Mouse (Mus musculus) cerebellum, postnatal 14 days (tissue): ENCODE measurements around the gene Tmem88.

Experiments
- DNase-seq, 2 experiments: peaks; one replicate each; pipeline ENCODE4 v3.0.0; 2021; ENCODE audit warnings: mixed read lengths in 2 of 2

The Tmem88 gene

DNA sequence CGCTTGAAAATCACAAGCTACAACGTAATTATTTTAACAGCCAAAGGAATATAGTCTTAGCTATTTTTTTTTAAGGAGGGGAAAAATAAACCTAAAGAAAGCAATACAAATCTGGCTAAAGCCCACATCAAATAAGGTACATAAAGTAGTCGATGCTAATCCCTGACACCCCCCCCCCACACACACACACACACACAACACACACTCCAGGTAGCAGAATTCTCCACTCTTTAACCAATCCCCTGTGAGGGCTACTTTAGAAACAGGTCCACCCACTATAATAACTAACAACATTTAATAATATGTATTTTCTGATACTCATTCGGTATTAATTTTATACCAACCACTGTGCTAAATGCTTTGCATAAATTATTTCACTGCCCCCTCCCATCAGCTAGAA is 18.5 kb upstream of the Tmem88 start:
- peak in 1 of 2 experiments; percentile 18 for DNase-seq

DNA sequence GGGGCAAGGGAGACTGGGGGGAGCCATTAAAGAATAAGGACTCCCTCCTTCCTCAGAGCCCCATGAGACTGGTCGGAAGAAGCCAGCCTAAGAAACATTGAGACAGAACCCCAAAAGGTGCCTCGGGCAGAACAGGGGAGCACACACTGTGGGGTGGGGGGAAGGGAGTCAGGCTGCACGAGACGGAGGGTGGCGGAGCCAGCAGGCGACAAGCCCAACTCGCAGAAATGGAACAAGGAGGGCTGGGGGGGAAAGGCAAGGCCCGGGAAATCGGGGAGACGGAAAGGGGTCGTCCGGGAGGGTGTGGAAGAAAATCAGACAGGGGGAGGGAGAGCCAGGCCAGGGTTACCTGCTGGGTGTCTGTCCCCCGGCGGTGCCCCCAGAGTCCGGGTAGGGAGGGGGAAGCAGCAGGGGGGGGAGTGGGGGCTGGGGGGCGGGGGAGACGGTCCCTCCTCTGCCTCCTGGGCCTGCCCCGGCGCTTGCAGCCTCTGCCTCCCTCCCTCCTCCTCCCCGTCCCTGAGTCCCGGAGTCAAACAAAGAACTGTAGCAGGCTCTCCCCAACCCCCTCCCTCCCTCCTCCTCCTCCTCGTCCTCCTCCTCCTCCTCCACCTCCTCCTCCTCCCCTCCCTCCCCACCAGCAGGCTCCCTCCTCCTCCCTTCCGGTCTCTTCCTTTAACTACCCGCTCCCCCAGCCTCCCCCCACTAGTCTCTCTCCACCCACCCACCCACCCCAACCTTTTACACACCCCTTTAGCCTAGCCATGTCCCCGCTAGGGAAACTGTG is 17.8 kb upstream of the Tmem88 start:
- peak; percentile 81 to 82 for DNase-seq

DNA sequence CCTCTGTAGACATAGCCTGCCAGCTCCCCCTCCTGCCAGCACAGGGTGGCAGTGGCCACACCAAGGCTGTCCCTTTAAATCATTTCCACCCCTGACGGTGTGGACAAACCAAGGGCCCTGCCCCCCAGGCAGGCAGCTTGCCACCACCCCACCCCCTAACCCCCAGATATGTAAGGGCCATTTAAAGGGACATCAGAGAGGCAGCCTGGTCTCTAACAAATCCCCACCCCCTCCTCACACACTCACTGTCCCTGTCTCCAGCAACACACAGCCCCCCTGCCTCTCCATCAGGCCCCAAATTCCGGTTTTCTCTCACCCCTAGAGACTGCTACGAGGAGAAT is 17.3 kb upstream of the Tmem88 start:
- DNase-seq = peak; percentile 87 to 90

DNA sequence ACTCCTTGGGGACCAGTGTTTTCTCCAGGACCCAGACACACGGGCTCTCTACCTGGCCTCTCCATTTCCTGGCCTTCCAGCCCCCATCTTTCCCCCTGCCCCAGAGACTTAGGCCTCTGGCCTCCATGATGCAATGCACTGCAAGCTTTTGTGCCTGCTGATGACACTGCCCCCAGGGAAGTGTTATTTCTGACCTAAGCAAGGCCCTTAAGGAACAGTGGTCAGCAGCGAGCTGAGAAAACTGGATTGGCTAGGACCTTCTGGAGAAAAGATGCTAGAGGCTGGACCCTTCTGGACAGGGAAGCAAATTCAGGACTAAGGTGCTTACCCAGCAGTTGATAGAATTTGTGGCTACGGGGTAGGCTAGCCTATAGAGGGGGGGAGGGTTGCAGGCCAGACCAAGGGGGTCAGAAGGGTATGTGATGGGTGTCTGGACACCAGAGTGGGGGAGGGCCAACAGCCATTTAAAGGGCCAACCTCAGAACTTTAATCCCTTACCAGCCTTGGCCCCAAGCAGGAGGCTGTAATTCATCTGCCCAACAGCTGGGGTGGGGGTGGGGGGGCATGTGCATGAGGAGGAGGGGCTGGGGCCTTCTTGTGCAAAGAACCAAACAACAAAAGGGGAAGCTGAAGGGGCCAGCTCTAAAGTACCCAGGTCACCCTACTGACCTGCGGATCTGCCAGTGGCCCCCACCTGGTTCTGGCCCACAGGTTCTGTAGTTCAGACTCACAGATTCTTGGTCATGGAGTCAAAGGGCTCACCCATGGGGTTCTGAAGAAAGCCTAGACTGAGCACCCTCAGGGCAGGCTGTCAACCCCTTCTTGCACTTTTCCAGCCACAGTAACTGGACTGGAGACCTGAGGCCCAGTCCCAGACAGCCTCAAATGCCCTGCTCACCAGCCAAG is 16.6 kb upstream of the Tmem88 start:
- peak; percentile 34 to 37 for DNase-seq

DNA sequence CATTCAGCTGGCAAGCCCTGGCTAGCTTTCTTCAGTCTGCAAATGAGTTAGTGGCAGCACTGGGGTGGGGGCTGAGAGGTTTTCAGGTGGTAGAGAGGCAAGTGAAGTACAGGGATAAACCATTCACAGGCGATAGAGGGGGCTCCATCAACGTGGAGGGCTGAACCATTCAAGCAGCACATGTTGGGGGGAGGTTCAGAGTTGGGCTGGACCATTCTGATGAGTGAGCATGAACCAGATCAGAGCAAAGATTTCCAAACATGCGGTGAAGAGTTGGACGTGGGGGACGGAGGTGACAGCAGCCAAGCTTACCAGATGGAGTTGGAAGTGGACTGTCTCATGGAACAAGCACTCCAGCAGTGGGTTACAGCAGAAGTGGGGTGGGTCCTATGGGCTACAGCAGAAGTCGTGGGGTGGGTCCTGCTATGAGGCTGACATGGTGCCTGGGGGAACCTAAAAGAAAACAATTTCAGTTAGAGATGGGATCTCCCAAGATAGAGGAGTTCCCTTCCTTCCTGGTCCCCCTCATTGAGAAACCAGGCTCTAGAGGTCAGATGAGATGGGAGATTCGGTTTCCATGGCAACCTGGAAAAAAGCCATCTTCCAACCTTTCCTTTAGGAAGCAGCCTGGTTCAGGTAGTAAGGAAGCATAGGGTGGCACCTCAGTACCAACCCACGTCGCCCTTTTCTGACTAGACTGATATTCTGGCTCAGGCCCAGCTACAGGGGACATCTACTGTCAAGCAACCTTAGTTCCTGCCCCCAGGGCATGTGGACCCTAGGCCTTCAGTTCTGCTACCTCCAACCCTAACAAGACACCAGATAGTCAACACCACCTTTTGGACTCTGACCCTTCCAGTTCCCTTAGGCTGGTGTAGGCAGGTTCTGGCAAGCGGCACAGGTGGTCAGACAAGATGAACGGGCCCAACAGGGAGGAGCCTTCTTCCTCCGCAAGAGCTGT is 15.5 kb upstream of the Tmem88 start, which contains the start of gene Kdm6b:
Gene Kdm6b (minus strand): TSS at position 455 of the 961 bp plus-strand sequence.
- peak; percentile 88 to 90 for DNase-seq

GRCm38 (mm10) chr11:69412548-69412947 is 14.5 kb upstream of the Tmem88 start:
- no peak for DNase-seq

DNA sequence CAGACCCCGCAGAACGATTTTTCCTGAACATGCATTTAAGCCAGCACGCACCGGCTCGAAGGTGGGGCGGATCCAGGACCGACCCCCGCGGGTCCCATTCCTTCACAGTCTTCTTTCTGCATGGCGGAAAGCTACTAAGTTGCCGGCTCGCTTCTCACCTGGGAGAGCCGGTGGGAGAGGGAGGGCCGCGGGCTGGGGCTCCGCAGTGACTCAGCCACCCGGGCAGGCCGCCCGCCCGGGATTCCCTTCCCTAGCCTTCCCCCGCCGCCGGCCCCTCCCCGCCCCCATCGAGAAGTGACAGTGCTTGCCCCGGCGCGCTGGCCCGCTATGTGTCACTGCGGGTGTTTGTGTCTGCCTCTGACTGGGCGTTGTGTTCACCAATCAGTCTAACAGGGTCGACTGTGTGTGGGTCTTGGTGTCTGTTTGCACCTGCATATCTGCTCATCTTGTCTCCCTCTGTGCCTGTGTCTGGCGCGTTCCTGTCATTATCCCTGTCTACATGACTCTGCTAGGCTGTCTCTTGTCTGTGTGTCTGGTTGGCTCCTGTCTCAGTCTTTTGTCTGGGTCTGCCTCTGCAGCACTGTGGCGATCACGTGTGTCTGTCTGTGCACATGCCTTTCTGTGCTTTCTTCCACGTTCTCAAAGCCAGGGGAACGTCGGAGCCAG is 13.6 kb upstream of the Tmem88 start:
- peak; percentile 64 to 73 for DNase-seq

DNA sequence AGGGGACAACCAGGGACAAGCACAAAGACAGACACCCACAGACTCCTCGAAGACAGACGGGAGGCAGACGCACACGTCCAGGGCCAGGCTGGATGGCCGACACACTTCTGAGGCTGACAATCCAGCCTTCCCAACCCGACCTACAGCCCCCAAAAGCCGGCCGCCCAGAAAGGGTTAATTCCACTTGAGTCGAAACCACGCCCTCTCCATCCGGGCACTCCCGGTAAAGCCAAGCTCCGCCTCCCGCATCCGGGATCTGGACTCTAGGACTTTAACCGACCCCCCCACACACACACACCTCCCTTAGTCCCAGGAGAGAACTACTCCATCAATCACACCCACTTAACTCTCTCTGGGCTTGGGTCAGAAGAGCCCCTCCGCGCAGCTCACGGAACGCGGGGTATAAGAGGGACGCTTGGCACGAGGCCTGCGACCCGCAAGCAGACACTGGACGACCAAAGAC is 13.1 kb upstream of the Tmem88 start:
- DNase-seq = peak; percentile 97 to 99

DNA sequence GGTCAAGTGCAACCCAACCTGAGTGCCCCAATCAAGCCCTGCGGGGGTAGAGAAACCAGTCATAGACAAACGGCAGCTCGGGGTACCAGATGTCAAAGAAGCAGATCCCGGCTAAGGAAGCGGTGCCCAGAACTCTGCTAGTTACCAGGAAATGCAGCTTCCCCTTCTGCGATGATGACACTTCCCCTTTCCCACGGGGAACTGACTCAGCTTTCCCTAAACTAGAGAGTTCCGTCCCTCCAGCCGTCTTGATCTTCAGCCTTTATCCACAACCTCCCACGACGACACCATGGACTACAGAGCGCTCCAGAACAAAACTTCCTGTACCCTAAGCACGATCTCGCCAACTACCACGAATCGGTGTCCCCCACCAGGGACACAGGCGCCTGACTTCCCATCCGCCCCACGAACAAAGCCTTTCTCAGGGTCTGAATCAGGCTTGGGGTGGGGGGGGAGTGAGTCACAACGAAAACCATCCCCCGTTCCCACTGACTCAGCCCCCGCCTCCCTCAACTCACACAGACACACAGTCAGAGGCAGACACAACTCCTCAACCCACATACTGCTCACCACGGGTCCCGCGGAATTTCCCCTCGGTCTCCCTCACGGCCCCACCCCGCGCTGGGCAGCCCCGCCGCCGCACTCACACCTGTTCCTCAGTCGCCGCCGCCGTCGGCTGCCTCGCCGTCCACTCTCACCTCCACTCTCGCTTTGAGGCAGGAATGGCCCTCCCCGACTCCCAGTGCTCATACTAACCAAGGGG is 12.5 kb upstream of the Tmem88 start:
- peak in 1 of 2 experiments; percentile 70 for DNase-seq

GRCm38 (mm10) chr11:69410045-69410309 is 11.9 kb upstream of the Tmem88 start:
- DNase-seq = no peak

GRCm38 (mm10) chr11:69409378-69410044 is 11.5 kb upstream of the Tmem88 start:
- DNase-seq = peak; percentile 80 to 84

GRCm38 (mm10) chr11:69408541-69409377 is 10.7 kb upstream of the Tmem88 start:
- peak; percentile 81 to 85 for DNase-seq

DNA sequence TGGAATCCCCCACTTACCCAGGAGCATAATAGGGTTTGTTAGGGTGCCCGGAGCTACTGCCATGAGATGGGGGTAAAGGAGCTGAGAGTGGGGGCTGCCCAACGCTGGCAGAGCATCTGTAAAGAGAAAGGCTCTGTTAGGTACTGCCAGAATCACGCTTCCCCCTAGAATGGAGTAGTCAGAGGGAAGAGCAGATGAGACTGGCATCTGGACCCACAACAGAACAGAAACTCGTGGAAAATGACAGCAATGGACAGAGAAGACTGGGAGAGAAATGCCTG is 9.6 kb upstream of the Tmem88 start:
- DNase-seq = no peak

GRCm38 (mm10) chr11:69406867-69407723 is 9.1 kb upstream of the Tmem88 start:
- peak in 1 of 2 experiments; percentile 11 for DNase-seq

DNA sequence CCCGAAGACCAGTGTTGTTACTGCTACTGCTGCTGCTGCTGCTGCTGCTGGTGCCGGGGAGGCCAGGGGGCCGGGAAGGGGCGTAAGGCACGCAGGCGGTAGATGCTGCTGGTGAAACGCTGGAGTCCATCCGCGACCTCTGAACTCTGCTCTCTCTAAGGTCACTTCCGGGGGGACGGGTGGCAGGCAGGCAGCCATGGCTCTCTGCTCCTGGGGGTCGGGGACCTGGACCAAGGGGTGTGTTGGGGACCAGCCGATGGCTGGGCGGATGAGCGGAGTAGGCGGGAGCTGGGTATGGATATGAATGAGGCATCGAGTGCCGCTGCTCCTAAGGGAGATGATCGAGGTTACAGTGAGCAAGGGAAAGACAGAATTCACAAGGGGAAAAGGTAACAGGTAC is 8.2 kb upstream of the Tmem88 start:
- no peak for DNase-seq

DNA sequence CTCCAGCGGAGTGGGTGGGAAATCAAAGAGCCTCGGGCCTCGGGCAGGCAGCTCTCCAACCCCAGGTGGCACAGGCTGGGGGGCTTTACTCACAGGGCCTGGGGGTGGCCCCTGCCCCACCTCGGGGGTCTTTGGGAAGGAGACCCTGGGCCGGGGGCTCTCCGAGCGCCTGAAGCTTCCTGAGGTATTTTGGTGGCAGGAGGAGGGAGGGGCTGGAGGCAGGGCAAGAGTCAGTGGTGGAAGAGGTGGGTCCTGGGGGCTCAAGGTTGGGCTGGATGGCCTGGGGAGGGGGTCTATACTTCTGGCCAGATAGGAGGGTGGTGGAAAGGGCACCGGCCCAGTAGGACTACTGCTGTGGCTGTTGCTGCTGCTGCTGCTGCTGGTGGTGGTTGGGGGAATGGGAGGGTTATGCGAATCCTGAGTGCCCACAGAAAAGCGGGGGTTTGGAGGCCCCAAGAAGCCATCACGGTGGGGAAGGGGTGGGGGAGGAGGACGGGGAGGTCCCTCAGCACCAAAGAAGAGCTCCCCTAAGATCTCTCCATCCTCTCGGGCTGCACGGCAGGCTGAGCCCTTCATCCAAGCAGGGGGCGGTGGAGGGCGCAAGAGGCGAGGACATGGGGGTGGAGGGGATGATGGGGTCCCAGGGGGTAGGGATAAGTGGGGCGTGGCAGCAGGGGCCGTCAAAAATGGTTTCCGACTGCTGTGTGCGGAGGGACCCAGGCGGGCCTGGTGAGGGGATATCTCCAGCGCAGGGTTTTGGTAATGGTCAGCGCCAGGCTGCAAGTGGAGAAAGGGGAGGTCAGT is 7.6 kb upstream of the Tmem88 start:
- peak in 1 of 2 experiments; percentile 26 for DNase-seq

DNA sequence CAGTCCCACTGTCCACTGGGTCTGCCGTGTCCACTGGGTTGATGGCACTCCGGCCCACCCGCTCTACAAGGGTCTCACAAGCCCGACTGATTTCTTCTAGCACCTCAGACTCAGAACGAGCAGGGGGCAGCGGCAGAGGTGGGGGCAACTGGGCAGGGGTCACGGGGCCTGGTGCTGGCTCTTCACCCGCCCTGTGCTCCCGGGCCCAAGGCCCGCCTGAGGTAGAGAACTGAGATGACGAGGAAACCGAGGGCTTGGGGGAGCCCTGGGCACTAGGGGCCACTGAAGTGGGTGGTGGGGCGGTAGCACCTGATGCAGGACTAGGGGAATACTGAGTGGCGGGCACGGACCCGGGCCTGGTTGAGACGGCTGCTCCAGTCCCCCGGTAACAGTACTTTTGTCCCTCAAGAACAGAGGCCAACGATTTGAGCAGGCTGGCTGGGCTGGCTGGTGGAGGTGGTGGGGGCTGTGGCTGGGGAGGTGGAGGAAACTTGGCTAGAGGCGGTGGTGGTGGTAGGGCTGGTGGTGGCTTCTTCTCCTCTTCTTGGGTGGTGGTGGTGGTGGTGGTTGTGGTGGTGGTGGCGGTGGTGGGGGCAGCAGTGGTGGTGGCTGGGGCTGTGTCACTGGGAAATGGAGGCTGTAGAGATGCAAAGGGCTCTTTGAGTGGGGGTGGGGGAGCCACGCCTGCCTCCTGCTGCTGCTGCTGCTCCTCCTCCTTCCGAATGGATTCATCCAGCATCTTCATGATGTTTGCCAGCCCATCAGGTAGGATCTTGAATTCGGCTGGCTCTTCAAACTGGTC is 6.8 kb upstream of the Tmem88 start:
- DNase-seq = peak; percentile 15 to 42
